Mouse (Mus musculus) C2C12 (cell line): ENCODE results near the gene Wwc1.

Source experiments
- CEBPB ChIP-seq: IDR thresholded peaks from one replicate; pipeline ENCODE4 v1.6.1; 2011; ENCODE audit warnings: low read depth, mild to moderate bottlenecking, control low read depth, moderate library complexity
- CTCF ChIP-seq: IDR thresholded peaks from one replicate; pipeline ENCODE4 v1.5.1; 2011; ENCODE audit not compliant: control insufficient read depth, insufficient read depth, insufficient read length
- MYOD1 ChIP-seq: IDR thresholded peaks from one replicate; pipeline ENCODE4 v1.6.1; 2011; ENCODE audit warnings: low read depth; ENCODE audit not compliant: control insufficient read depth, insufficient read length

DNA sequence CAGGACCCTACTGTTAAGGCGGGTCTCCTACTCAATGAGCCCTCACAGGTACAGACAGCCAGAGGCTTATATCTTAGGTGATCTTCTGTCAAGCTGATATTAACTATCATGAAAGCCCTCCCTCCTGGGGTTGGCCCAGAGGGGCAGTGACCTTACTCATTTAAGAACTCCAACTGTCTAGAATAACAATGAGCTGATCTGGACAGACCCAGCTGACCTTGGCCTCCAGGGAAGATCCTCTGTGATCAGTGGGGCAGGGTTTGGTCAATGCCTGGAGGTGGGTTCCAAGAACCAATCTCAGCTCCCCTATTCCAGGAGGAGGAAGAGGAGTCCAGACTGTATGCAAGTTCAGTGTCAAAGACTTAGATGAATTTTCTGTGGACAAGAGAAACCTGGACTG is 45.2 kb downstream of the Wwc1 start:
- TF ChIP-seq CTCF (no peak), MYOD1 (no peak), CEBPB (no peak)
